Mouse (Mus musculus) adrenal gland, postnatal 10 days (tissue): ENCODE data around the gene Rorc. TPM values are rescaled to one million over a fixed set of nuclear protein-coding genes. Genes with fewer than 3 reads are reported as not detected.

Source experiments
- DNase-seq: peaks from one replicate; pipeline ENCODE4 v3.0.0; 2021; ENCODE audit warnings: mixed read lengths
- total RNA-seq, 2 experiments: library from RNA; stranded (reverse); gene quantifications; 2 replicates each; pipeline ENCODE4 v1.2.3; 2021

The Rorc gene
- total RNA-seq, 2 experiments from 2014 or later: 28.0 to 35.6 TPM

DNA sequence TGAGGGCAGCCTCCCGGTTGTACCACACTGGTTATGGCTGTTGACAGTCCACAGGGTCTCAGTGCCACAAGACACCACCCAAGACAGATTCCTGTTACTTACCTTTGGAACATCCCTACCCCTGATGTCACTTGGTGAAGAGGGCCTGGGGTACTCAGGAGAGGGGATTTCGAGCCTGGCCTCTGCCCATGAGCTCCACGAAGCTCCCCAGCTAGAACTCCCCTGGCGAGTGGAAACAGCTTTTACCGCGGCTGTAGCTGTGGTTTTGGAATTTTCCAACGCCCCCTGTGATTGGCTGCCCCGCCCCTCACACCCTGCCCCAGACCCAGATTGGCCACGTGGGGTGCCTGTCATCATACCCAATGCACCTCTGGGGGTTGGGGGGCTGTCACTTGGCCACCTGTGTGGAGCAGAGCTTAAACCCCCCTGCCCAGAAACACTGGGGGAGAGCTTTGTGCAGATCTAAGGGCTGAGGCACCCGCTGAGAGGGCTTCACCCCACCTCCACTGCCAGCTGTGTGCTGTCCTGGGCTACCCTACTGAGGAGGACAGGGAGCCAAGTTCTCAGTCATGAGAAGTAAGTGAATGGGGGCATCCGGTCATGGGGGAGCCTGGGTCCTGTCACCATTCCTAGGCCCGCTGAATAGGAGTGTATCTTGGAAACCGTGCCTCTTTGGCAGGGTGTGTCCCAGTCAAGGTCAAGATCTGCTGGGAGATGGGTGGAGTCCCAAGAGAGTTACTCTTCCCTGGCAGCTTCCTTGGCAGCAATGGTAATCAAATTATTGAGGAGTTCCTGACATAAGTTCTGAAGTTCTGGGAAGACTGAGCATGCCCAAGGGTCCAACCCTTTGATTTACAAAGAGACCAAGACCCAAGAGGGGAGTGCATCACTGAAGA, 4.7 kb downstream of the Rorc start:
- no peak for DNase-seq

GRCm38 (mm10) chr3:94379831-94380510, 7.4 kb downstream of the Rorc start:
- DNase-seq: no peak

- DNase-seq: no peak
Measured at GRCm38 (mm10) chr3:94382308-94382707, 9.7 kb downstream of the Rorc start.

DNA sequence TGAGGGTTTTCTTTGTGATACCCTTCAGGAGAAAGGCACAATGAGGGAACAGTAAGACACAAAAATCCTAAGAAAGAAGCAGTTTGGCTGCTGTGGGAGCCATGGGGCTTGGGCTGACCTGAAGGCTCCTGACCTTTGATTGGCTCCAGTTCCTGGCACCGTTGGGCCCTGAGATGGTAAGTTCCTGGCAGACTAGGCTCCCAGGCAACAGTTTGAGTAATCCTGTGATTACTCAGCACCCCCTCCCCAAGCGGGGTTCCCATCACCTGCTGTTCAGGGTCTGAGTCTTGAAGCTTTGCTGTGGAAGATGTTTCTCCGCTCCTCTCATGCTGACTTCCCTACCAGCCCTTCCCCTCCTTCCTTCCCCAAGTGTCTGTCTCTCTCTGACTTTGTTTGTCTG, 10.9 kb downstream of the Rorc start:
- peak; percentile 35 for DNase-seq

GRCm38 (mm10) chr3:94386671-94387070, 14.1 kb downstream of the Rorc start:
- DNase-seq: no peak

DNA sequence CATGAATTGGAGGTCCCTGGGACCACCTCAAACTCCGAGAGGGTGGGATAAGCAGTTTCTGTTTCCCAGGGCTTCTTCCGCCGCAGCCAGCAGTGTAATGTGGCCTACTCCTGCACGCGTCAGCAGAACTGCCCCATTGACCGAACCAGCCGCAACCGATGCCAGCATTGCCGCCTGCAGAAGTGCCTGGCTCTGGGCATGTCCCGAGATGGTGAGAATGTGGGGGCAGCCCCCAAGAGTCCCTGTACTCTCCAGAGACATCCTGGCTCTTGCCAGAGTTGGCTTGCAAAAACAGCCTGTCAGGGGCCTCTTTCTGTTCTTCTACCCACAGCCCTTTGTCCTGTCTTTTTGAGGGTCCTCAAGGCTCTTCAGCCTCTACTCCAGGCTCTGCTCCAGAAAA, 14.8 kb downstream of the Rorc start:
- DNase-seq: no peak

- no peak for DNase-seq
Measured at GRCm38 (mm10) chr3:94388047-94388446, 15.5 kb downstream of the Rorc start.

GRCm38 (mm10) chr3:94389420-94389819, 16.8 kb downstream of the Rorc start:
- no peak for DNase-seq

DNA sequence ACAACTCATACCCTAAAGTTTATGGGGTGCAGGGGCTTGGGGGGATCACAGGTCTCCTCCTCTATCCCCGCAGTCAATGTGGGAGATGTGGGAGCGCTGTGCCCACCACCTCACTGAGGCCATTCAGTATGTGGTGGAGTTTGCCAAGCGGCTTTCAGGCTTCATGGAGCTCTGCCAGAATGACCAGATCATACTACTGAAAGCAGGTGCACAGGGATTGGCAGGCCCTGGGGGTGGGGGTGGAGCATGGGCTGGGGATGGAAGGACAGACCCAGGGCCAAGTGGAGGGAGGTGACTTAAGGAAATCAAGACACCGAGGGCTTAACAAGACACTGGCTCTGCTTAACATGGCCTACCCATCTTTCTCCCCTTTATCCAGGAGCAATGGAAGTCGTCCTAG, 18.4 kb downstream of the Rorc start:
- DNase-seq: no peak

DNA sequence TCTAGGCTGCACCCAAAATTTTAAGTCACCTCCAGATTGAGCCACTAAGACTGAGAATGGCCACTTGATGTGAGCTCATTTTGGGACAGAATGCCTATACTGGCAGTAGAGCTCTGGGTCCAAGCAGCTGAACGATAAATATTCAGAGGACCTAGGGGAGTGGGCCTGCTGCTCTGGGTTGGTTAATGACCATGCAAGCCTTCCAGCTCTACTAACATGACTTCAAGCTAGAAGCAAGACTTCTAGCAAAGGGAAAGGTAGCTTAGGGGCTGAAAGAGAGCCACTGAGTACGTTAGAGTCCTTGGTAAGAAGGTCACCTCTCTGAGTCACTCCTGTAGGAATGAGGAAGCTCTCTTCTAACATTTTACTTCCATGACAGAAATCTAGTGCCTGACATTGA, 19.5 kb downstream of the Rorc start:
- no peak for DNase-seq

GRCm38 (mm10) chr3:94393049-94393448, 20.5 kb downstream of the Rorc start:
- no peak for DNase-seq

- DNase-seq: no peak
Measured at GRCm38 (mm10) chr3:94396336-94396735, 23.7 kb downstream of the Rorc start.

- no peak for DNase-seq
Measured at GRCm38 (mm10) chr3:94396851-94397250, 24.3 kb downstream of the Rorc start.

DNA sequence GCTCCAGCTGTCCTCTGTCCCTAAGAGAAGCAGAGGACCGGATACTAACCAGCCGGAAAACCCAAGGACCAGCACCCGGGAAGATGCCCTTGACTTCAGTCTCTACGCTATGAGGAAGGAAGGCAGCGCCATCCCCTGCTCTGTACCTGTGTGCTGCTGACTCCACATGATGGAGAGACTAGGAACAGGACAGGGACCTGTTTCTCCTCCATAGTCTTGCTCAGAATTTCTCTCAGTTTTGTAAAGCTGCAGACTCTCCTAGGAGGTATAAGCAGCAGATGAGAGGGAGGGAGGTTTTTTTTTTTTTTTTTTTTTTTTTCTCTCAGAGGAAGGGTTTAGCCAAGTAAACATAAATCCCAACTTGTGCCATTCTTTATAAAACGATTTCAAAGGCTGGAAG, 25.6 kb downstream of the Rorc start, which contains the start of gene Lingo4:
Gene Lingo4, plus strand, starts transcription at position 301 of the 400 bp plus-strand sequence.
- no peak for DNase-seq

DNA sequence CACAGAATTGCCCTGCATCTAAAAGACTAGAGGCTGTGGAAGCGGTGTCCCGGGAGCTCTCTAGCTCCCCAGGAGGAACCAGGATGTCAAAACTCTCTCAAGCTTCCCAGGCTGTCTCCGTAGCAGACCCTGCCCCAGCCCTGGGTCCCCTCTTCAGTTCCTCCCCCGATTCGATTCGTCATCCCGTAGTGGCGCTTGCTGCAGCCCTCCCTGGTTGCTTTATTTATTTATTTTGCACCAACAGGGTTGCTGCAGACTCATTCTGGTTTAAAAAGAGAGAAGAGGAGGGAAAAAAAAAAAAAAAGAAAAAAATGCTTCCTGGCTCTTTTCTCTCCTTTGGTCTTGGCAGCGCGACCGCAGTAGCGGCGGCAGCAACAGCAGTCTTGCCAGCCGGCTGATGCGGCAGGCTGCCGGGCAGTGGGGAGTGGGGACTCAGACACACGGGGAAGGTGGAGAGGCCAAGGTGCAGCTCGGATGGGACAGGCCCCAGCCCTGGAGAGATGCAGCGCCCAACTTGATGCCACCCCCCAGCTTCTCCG, 26.4 kb downstream of the Rorc start:
- DNase-seq: peak; percentile 50

- no peak for DNase-seq
Measured at GRCm38 (mm10) chr3:94399663-94400310, 27.2 kb downstream of the Rorc start.

GRCm38 (mm10) chr3:94402451-94402850, 29.9 kb downstream of the Rorc start:
- DNase-seq: no peak

DNA sequence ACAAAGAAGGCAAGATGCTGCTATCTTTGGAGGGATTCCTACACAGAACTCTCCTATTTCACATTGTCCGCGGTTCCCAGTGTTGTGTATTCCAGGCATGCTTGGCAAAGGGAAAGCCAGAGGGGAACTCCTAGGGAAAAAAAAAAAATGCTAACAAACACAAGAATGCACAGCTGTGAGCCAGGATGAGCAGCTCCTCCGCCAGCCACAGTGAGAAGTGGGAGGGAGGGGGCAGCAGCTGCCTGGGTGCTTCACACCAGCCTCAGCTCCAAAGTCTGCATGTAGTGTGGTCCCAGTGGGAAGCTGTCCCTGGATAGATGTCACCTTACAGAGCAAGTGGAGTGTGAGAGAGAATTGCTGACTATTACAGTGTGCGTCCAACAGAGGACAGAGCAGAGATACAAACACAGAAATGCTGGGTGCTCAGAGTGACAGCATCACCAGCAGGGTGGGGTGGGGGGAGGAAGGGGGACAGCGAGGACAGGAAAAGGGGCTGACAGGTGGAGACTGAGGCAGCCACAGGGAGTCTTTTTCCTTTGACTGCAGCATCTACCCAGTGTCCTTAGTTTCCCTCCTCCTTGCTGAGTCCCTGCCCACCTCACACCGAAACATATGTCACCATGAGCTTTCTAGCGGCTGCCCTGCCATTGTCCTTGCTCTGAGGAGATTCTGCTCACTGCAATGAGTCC, 31.9 kb downstream of the Rorc start:
- no peak for DNase-seq

DNA sequence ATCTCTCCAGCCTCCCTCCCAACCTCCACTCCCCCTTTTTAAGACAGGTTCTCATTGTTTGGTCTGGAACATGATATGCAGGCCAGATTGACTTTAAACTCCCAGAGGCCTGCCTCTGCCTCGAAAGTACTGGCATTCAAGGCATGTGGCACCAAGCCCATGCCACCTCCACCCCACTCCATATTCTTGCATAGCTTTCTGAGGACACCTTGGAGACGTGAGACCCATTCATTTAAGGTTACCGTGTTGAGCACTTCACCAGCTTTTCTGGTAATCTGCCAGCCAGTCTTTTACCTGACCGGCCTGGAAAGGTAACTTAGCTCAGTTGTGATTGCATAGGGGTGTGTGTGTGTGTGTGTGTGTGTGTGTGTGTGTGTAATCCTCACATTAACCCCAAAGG, 33.0 kb downstream of the Rorc start:
- no peak for DNase-seq

GRCm38 (mm10) chr3:94412530-94412929, 39.9 kb downstream of the Rorc start:
- DNase-seq: no peak

DNA sequence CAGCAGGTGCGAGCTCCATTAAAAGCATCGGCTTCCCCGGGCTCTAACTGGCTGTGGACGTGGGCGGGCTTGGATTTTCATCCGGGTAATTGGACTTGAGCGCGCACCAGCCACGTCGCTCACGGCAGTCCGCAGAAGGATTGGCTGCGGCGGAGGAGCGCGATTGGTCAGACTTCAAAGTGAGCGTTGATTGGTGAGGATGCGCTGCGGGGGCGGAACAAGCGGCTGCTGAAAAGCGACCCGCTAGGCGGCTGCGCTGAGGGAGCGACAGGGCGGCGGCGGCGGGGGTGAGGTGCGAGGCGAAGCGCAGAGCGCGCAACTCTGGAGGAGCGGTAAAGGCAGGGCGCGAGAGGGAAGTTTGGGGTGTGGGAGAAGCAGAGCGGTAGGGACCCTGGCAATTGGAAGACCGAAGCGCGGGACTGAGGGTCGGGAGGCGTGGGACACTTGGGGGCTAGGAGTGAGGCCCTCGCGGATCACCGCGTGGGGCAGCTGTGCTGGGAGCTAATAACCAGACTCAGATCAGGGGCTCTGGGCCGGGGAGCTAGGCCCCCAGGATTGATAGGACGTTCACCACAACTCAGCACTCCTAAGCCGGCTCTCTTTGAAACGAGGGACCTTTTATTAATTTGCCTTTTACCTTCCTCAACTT, 40.6 kb downstream of the Rorc start, which contains the start of gene Tdrkh:
Gene Tdrkh, plus strand, starts transcription at position 243 of the 649 bp plus-strand sequence.
- peak; percentile 95 for DNase-seq
